Mouse (Mus musculus): ENCODE measurements around the gene Fbxl17.

- TF ChIP-seq EP300 (IDR thresholded peaks at IDR 0.05; ENCODE audit: low read depth) (no peak), CTCF (IDR thresholded peaks at IDR 0.05; ENCODE audit: low read depth) (no peak)
These were observed 331.6 kb downstream of the Fbxl17 start for GRCm38 (mm10) chr17:63168019-63168788.
